Mouse (Mus musculus) liver, postnatal 0 days (tissue): ENCODE data around the gene Gm21616. TPM values are rescaled to one million over a fixed set of nuclear protein-coding genes. Genes with fewer than 3 reads are reported as not detected.
"Not testable (repeated sequence)": the region's sequence is repeated elsewhere in the genome, so short reads cannot be mapped to it uniquely, and the experiment has no call there.

Experiments
- ATAC-seq: fragments of 200-750 bp; cut with Nextera tagmentation; 2 replicates; pipeline ENCODE4 v1.8.0; 2017; ENCODE audit warnings: mild to moderate bottlenecking, moderate library complexity
- DNase-seq: peaks from one replicate; pipeline ENCODE4 v3.0.0-alpha.2; 2016
- H3K27ac ChIP-seq: fragments of 300-500 bp; sonication (generic); 2 replicates; pipeline ENCODE4 v1.5.1; 2014; ENCODE audit warnings: antibody characterized with exemption, moderate library complexity, mild to moderate bottlenecking, low read depth
- H3K27me3 ChIP-seq: fragments of 300-500 bp; sonication (generic); 2 replicates; pipeline ENCODE4 v1.6.1; 2014; ENCODE audit warnings: low read length, control low read depth, mixed read lengths; ENCODE audit not compliant: insufficient read depth
- H3K36me3 ChIP-seq: fragments of 300-500 bp; sonication (generic); replicated peaks from 2 replicates; pipeline ENCODE4 v1.6.1; 2014; ENCODE audit warnings: mild to moderate bottlenecking, control low read depth, low read length, moderate library complexity, mixed read lengths; ENCODE audit not compliant: insufficient read depth
- H3K4me1 ChIP-seq: fragments of 300-500 bp; sonication (generic); 2 replicates; pipeline ENCODE4 v1.6.1; 2014; ENCODE audit warnings: antibody characterized with exemption, mild to moderate bottlenecking, control low read depth; ENCODE audit not compliant: insufficient read depth
- H3K4me2 ChIP-seq: fragments of 300-500 bp; sonication (generic); 2 replicates; pipeline ENCODE4 v1.6.1; 2014; ENCODE audit warnings: low read depth, mild to moderate bottlenecking, low read length, moderate library complexity, mixed read lengths
- H3K4me3 ChIP-seq: fragments of 300-500 bp; sonication (generic); 2 replicates; pipeline ENCODE4 v1.5.1; 2014; ENCODE audit warnings: low read depth, low read length
- H3K9ac ChIP-seq: fragments of 300-500 bp; sonication (generic); replicated peaks from 2 replicates; pipeline ENCODE4 v1.6.1; 2014; ENCODE audit warnings: mild to moderate bottlenecking, moderate library complexity
- H3K9me3 ChIP-seq: fragments of 300-500 bp; sonication (generic); 2 replicates; pipeline ENCODE4 v1.6.1; 2016; ENCODE audit warnings: mild to moderate bottlenecking, control low read depth, low read length, mixed read lengths
- WGBS: fragments of 180-500 bp; shearing (Covaris S2); extraction: QIAGEN DNeasy Blood & Tissue Kit; methylation state at CpG from one replicate; pipeline ENCODE4 v1.1.7; 2014; ENCODE audit not compliant: insufficient replicate concordance; 5-methylcytosine and 5-hydroxymethylcytosine counted together
- polyA plus RNA-seq: library from polyadenylated mRNA; unstranded; fragments of >200 nt; fragmentation: Nextera tagmentation; extraction: Ambion mirVana; gene quantifications from 2 replicates; pipeline ENCODE4 v1.2.1, GENCODE M21; 2015

The Gm21616 gene
- polyA plus RNA-seq: not detected in 2 replicates

GRCm38 (mm10) chrX:125435242-125435641, at the start of gene Gm21616:
Gm21616 (plus strand) TSS chrX:125435542.
- H3K9me3 ChIP-seq, H3K4me1 ChIP-seq, H3K4me3 ChIP-seq, ATAC-seq, H3K4me2 ChIP-seq, H3K27ac ChIP-seq, H3K27me3 ChIP-seq, H3K9ac ChIP-seq, DNase-seq, H3K36me3 ChIP-seq: not testable (repeated sequence)
- no CpG with 5 or more reads among the region's 4 CpGs for WGBS
